Mouse (Mus musculus) macrophage (primary cell): Measurements from ENCODE around the gene Olfr1132. TPM values are rescaled to one million over a fixed set of nuclear protein-coding genes. Genes with fewer than 3 reads are reported as not detected.
"Not testable (repeated sequence)": the region's sequence is repeated elsewhere in the genome, so short reads cannot be mapped to it uniquely, and the experiment has no call there.

Experiments
- H3K27ac ChIP-seq: fragments of 350-480 bp; formaldehyde crosslinking; 2 replicates; pipeline ENCODE4 v1.9.0; 2021
- H3K36me3 ChIP-seq: fragments of 350-480 bp; formaldehyde crosslinking; 2 replicates; pipeline ENCODE4 v1.9.0; 2021; ENCODE audit errors: inconsistent target
- H3K4me3 ChIP-seq: fragments of 350-480 bp; formaldehyde crosslinking; 2 replicates; pipeline ENCODE4 v1.9.0; 2021; ENCODE audit errors: inconsistent target
- H3K79me2 ChIP-seq: fragments of 350-480 bp; formaldehyde crosslinking; 2 replicates; pipeline ENCODE4 v1.9.0; 2021; ENCODE audit errors: inconsistent target
- WGBS: methylation state at CpG from one replicate; pipeline ENCODE4 v1.1.7; 2026; ENCODE audit warnings: inconsistent platforms; ENCODE audit not compliant: missing documents; 5-methylcytosine and 5-hydroxymethylcytosine counted together
- polyA plus RNA-seq: library from polyadenylated mRNA; stranded (reverse); fragments of 250-400 nt; gene quantifications from 3 replicates; pipeline ENCODE4 v1.2.4, GENCODE M21; 2018; ENCODE audit warnings: inconsistent platforms
- total RNA-seq, 78 experiments: library from RNA; depleted of rRNA; stranded (reverse); fragments of 250-400 nt; gene quantifications; 1 replicate in 9 of 78; 2 replicates in 24 of 78; 3 replicates in 43 of 78; 4 replicates in 2 of 78; pipeline ENCODE4 v1.2.4; 2018; ENCODE audit warnings: inconsistent platforms in 56 of 78

Gene Olfr1132
- total RNA-seq (2018; cell fraction: chromatin; rRNA removed), result not detected
- total RNA-seq (2018; cell fraction: cytosol; rRNA removed), result not detected
- not detected for total RNA-seq (2018; cell fraction: nucleus; rRNA removed)
- polyA plus RNA-seq, result not detected in 3 replicates

DNA sequence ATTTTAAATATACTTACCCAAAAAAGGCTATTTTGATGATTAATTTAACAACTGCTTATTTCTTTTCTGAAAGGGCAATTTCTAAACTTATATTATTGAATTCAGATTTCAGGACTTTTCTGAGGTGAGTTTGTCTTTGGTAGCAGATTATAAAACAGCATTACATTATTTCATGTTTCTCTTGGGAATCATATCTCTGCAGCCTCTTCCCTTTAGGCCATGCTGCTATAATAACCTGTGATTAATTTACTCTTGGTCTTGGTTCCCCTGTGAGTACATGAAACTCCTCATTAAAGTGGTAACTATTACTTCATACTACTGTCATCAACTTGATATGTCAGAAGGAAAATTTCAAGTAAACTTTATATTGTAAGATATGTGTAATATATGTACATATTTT, at the start of gene Olfr1132:
Gene Olfr1132 (minus strand): TSS at position 101 of the 400 bp plus-strand sequence.
- H3K79me2 ChIP-seq, result no peaks in the 10 kb centered on the region
- no peak within 1 kb of the TSS for H3K4me3 ChIP-seq
- no peaks in the 10 kb centered on the region for H3K36me3 ChIP-seq
- no peak within 1 kb of the TSS for H3K27ac ChIP-seq

DNA sequence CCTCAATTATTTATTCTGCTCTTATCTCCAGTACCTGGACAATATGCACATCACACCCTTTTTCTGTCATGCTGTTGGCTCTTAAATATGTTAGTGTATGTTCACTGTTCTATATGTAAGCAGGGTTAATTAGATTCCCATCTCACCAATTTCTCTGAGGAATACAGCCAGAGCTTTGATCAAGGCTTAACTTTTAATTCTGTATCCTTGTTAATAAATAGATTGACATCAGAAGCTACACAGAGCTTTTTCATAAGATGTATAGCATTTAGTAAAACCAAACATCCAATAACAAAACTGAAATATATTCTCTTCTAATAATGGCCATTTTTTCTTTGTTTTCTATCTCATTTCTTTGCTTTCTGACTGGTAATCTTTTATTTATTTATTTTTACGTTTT, 36.2 kb upstream of the Olfr1132 start, which contains the start of gene Olfr1135:
Gene Olfr1135 (minus strand): TSS at position 101 of the 400 bp plus-strand sequence.
- Histone ChIP-seq H3K27ac (no peak within 1 kb of the TSS), H3K4me3 (no peak within 1 kb of the TSS), H3K79me2 (no peaks in the 10 kb centered on the region), H3K36me3 (no peaks in the 10 kb centered on the region)
- WGBS, result 27% methylated on average over 1 of the region's 1 CpGs

DNA sequence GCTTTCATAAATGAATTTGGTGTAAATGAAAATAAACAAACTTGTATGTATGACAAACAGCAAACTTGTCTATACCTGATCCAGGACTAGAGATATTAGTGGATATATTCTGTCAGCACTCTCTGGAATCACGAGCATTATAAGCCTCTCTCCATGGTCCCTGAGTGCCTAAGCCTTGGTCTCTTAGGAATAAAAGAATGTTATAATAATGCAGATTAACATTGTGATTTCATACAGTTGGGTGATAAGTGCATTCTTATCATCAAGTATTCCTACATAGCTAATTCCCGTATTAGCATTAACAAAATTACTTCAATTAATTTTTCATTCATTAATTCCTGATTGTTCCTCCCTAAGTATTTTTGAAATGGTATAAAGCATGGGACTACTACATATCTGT, 21.0 kb upstream of the Olfr1132 start, which contains the start of gene Olfr1134:
Gene Olfr1134 (minus strand): TSS at position 101 of the 400 bp plus-strand sequence.
- Histone ChIP-seq H3K36me3 (no peaks in the 10 kb centered on the region), H3K4me3 (no peak within 1 kb of the TSS), H3K27ac (no peak within 1 kb of the TSS), H3K79me2 (no peaks in the 10 kb centered on the region)
- 92% methylated on average over 2 of the region's 2 CpGs for WGBS

DNA sequence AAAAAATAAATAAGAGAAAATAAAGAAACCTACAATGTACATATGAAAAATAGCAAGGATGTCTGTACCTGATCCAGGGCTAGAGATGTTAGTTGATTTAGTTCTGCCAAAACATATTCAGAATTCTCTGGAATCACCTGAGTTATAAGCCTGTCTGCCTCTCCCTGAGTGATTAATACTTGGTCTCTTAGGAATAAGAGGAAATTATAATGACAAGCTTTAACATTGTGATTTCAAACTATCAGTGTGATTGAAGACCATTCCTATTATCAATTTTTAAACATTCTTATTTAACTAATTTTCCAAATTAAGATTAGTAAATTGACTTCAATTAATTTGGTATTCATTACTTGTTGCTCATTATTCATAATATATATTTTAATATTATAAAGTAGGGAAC, 9.9 kb upstream of the Olfr1132 start, which contains the start of gene Olfr1133:
Gene Olfr1133 (minus strand): TSS at position 101 of the 400 bp plus-strand sequence.
- Histone ChIP-seq H3K4me3 (no peak within 1 kb of the TSS), H3K79me2 (no peaks in the 10 kb centered on the region), H3K27ac (no peak within 1 kb of the TSS), H3K36me3 (no peaks in the 10 kb centered on the region)

DNA sequence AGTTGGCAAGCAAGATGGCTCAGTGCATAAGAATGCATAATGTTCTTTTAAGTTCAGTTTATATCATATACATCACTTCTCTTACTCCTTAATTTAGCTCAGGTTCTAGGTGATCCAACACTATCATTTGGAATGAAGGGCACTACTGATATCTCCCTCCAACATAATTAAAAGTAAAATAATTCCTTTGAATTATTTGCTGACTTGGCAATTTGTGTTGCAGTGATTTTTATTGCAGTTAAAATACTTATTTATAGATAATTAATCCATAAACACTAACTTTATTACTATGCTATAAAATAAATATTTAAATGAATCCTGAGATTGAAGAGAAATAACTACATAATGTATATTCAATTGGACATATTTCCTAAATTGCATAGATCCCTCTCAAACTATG, 5.1 kb upstream of the Olfr1132 start:
- Histone ChIP-seq H3K79me2 (no peaks in the 10 kb centered on the region), H3K4me3 (no peak overlapping the region), H3K36me3 (no peaks in the 10 kb centered on the region), H3K27ac (no peak overlapping the region)

DNA sequence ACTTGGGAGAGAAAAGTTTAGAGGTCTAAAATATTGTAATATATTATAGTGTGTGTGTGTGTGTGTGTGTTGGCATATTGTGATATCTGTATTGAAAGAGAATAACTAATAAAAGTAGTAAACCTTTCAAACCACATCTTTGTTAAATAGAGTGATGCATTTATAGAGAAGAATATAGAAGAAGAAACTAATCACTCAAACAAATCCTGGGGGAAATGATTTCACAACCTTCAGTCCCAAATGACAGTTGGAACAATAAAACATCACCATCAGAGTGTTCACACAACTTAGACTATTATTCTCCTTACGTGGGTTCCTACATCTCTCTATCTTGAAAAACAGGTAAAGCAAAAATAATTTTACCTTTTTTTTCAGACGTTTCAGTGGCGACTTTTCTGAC, 10.5 kb downstream of the Olfr1132 start, which contains the start of gene Olfr1131:
Gene Olfr1131 (plus strand): TSS at position 301 of the 400 bp plus-strand sequence.
- Histone ChIP-seq H3K4me3 (no peak within 1 kb of the TSS), H3K36me3 (no peaks in the 10 kb centered on the region), H3K79me2 (no peaks in the 10 kb centered on the region), H3K27ac (no peak within 1 kb of the TSS)
- 67% methylated on average over 3 of the region's 3 CpGs for WGBS

DNA sequence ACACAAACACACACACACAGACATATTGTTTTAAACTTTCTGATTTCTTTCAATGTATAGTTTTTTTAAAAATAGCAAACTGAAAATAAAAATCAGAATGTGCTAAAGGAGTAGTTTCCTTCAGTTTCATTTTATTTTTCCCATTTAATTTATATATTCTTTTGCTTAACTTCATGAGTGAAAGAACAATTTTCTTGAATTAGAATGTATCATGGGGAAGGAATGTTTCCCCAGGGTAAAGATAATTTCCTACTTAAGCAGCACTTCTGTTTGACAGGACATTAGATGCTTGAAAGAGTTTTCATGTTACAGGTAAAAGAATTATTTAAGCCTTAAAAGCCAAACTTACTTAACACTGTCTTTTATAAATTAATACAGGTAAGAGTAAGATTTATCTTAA, 31.4 kb downstream of the Olfr1132 start, which contains the start of gene Olfr1130:
Gene Olfr1130 (plus strand): TSS at position 301 of the 400 bp plus-strand sequence.
- not testable (repeated sequence) for H3K4me3 ChIP-seq, H3K79me2 ChIP-seq, H3K36me3 ChIP-seq, H3K27ac ChIP-seq

Other genes starting within 250 kb of the Olfr1132 start
- not detected in 3 replicates for gene Olfr1123, start 220.9 kb downstream of the Olfr1132 start, polyA plus RNA-seq
- gene Olfr1124, start 207.3 kb downstream of the Olfr1132 start, polyA plus RNA-seq, result not detected in 3 replicates
- gene Olfr1126, start 183.6 kb downstream of the Olfr1132 start, polyA plus RNA-seq, result not detected in 3 replicates
- gene Pramel7, start 140.4 kb downstream of the Olfr1132 start, polyA plus RNA-seq, result not detected in 3 replicates
- not detected in 3 replicates for gene Pramel6, start 131.0 kb downstream of the Olfr1132 start, polyA plus RNA-seq
- gene Olfr153, start 105.7 kb downstream of the Olfr1132 start, polyA plus RNA-seq, result not detected in 3 replicates
- gene Olfr1128, start 92.0 kb downstream of the Olfr1132 start, polyA plus RNA-seq, result not detected in 3 replicates
- gene Olfr1129, start 63.6 kb downstream of the Olfr1132 start, polyA plus RNA-seq, result not detected in 3 replicates
- gene Olfr1130, start 31.3 kb downstream of the Olfr1132 start, polyA plus RNA-seq, result not detected in 3 replicates
- gene Olfr1131, start 10.4 kb downstream of the Olfr1132 start, polyA plus RNA-seq, result not detected in 3 replicates
- not detected in 3 replicates for gene Olfr1133, start 9.8 kb upstream of the Olfr1132 start, polyA plus RNA-seq
- not detected in 3 replicates for gene Olfr1134, start 20.9 kb upstream of the Olfr1132 start, polyA plus RNA-seq
- gene Olfr1135, start 36.1 kb upstream of the Olfr1132 start, polyA plus RNA-seq, result not detected in 3 replicates
- gene Olfr1136, start 56.4 kb upstream of the Olfr1132 start, polyA plus RNA-seq, result not detected in 3 replicates
- gene Olfr1137, start 75.6 kb upstream of the Olfr1132 start, polyA plus RNA-seq, result not detected in 3 replicates
- gene Olfr1138, start 102.4 kb upstream of the Olfr1132 start, polyA plus RNA-seq, result not detected in 3 replicates
- not detected in 3 replicates for gene Olfr1140, start 106.2 kb upstream of the Olfr1132 start, polyA plus RNA-seq
- not detected in 3 replicates for gene Olfr1141, start 116.5 kb upstream of the Olfr1132 start, polyA plus RNA-seq
- gene Olfr152, start 141.9 kb upstream of the Olfr1132 start, polyA plus RNA-seq, result not detected in 3 replicates
- gene Olfr1143, start 163.1 kb upstream of the Olfr1132 start, polyA plus RNA-seq, result not detected in 3 replicates
- not detected in 3 replicates for gene Olfr1145, start 172.3 kb upstream of the Olfr1132 start, polyA plus RNA-seq
- not detected in 3 replicates for gene Olfr1148, start 193.0 kb upstream of the Olfr1132 start, polyA plus RNA-seq
- gene Olfr1150-ps1, start 206.5 kb upstream of the Olfr1132 start, polyA plus RNA-seq, result not detected in 3 replicates
- gene Olfr1151, start 218.3 kb upstream of the Olfr1132 start, polyA plus RNA-seq, result not detected in 3 replicates
- gene Olfr1152, start 229.0 kb upstream of the Olfr1132 start, polyA plus RNA-seq, result not detected in 3 replicates